Mouse (Mus musculus) embryonic facial prominence, embryonic 12.5 days (tissue): ENCODE data around the gene Rpa1. TPM values are rescaled to one million over a fixed set of nuclear protein-coding genes. Genes with fewer than 3 reads are reported as not detected.
"Not testable (repeated sequence)": the region's sequence is repeated elsewhere in the genome, so short reads cannot be mapped to it uniquely, and the experiment has no call there.

Source experiments
- ATAC-seq: fragments of 200-750 bp; cut with Nextera tagmentation; 2 replicates; pipeline ENCODE4 v1.8.0; 2017; ENCODE audit not compliant: insufficient number of reproducible peaks, insufficient read depth, low FRiP score, low TSS enrichment
- H3K27ac ChIP-seq: fragments of 300-500 bp; sonication (generic); 2 replicates; pipeline ENCODE4 v1.5.1; 2016; ENCODE audit warnings: mild to moderate bottlenecking
- H3K27me3 ChIP-seq: fragments of 300-500 bp; sonication (generic); 2 replicates; pipeline ENCODE4 v1.6.1; 2016; ENCODE audit warnings: mild to moderate bottlenecking, moderate library complexity
- H3K36me3 ChIP-seq: fragments of 300-500 bp; sonication (generic); 2 replicates; pipeline ENCODE4 v1.6.1; 2016; ENCODE audit warnings: mild to moderate bottlenecking
- H3K4me1 ChIP-seq: fragments of 300-500 bp; sonication (generic); 2 replicates; pipeline ENCODE4 v1.6.1; 2016
- H3K4me2 ChIP-seq: fragments of 300-500 bp; sonication (generic); replicated peaks from 2 replicates; pipeline ENCODE4 v1.6.1; 2016; ENCODE audit warnings: mild to moderate bottlenecking, moderate library complexity
- H3K4me3 ChIP-seq: fragments of 300-500 bp; sonication (generic); 2 replicates; pipeline ENCODE4 v1.5.1; 2016; ENCODE audit warnings: mild to moderate bottlenecking
- H3K9ac ChIP-seq: fragments of 300-500 bp; sonication (generic); 2 replicates; pipeline ENCODE4 v1.6.1; 2016; ENCODE audit warnings: mild to moderate bottlenecking, moderate library complexity
- H3K9me3 ChIP-seq: fragments of 300-500 bp; sonication (generic); 2 replicates; pipeline ENCODE4 v1.6.1; 2016; ENCODE audit warnings: mild to moderate bottlenecking, moderate library complexity
- WGBS: fragments of 180-500 bp; shearing (Covaris S2); methylation state at CpG from one replicate; pipeline ENCODE4 v1.1.7; 2016; 5-methylcytosine and 5-hydroxymethylcytosine counted together
- polyA plus RNA-seq: library from polyadenylated mRNA; unstranded; fragments of >200 nt; fragmentation: Nextera tagmentation; extraction: Ambion mirVana; gene quantifications from 2 replicates; pipeline ENCODE4 v1.2.1, GENCODE M21; 2016

The Rpa1 gene
- polyA plus RNA-seq, 1 experiment from 2014 or later: 138 TPM

- 0 out of 2 replicates have a peak, but pooled peaks cover 14% of the 10 kb centered on the region for H3K4me1 ChIP-seq
- 86% methylated on average over 5 of the region's 5 CpGs for WGBS
Observed at GRCm38 (mm10) chr11:75295534-75295933, 52.6 kb downstream of the Rpa1 start.

GRCm38 (mm10) chr11:75294862-75295261 lies 53.3 kb downstream of the Rpa1 start:
- no peaks in the 10 kb centered on the region for H3K9me3 ChIP-seq
- H3K9ac ChIP-seq: no peak overlapping the region
- 73% methylated on average over 9 of the region's 9 CpGs for WGBS
- H3K4me1 ChIP-seq: 0 out of 2 replicates have a peak, but pooled peaks cover 14% of the 10 kb centered on the region
- peaks cover 31% of the 10 kb centered on the region for H3K27me3 ChIP-seq
- ATAC-seq: no peak
- no peak overlapping the region for H3K27ac ChIP-seq
- H3K4me2 ChIP-seq: no peak overlapping the region
- H3K36me3 ChIP-seq: peaks cover 9% of the 10 kb centered on the region
- H3K4me3 ChIP-seq: no peak overlapping the region

More at GRCm38 (mm10) chr11:75295534-75295933, 52.6 kb downstream of the Rpa1 start:
- not testable (repeated sequence) for H3K4me2 ChIP-seq, H3K4me3 ChIP-seq, H3K9ac ChIP-seq, H3K27ac ChIP-seq, H3K9me3 ChIP-seq, ATAC-seq
- H3K36me3 ChIP-seq: peaks cover 13% of the 10 kb centered on the region
- peaks cover 31% of the 10 kb centered on the region for H3K27me3 ChIP-seq

- H3K4me1 ChIP-seq: 0 out of 2 replicates have a peak, but pooled peaks cover 14% of the 10 kb centered on the region
- H3K9ac ChIP-seq: no peak overlapping the region
- no peak for ATAC-seq
- no peak overlapping the region for H3K27ac ChIP-seq
- H3K4me3 ChIP-seq: no peak overlapping the region
- no peaks in the 10 kb centered on the region for H3K36me3 ChIP-seq
- WGBS: 52% methylated on average over 21 of the region's 21 CpGs
- H3K9me3 ChIP-seq: no peaks in the 10 kb centered on the region
- peaks cover 31% of the 10 kb centered on the region for H3K27me3 ChIP-seq
- H3K4me2 ChIP-seq: no peak overlapping the region
Observed at GRCm38 (mm10) chr11:75293852-75294361, 54.2 kb downstream of the Rpa1 start.

- H3K4me2 ChIP-seq: no peak overlapping the region
- H3K27me3 ChIP-seq: peaks cover 31% of the 10 kb centered on the region
- 79% methylated on average over 7 of the region's 7 CpGs for WGBS
- H3K36me3 ChIP-seq: no peaks in the 10 kb centered on the region
- H3K4me1 ChIP-seq: peaks cover 9% of the 10 kb centered on the region; the same call in 1 of the 2 replicates
- H3K9ac ChIP-seq: no peak overlapping the region
- no peaks in the 10 kb centered on the region for H3K9me3 ChIP-seq
- ATAC-seq: no peak
- no peak overlapping the region for H3K4me3 ChIP-seq
- no peak overlapping the region for H3K27ac ChIP-seq
Observed at GRCm38 (mm10) chr11:75292281-75292680, 55.8 kb downstream of the Rpa1 start.

- H3K4me2 ChIP-seq: peak overlapping the region; percentile 29; the same call in 1 of the 2 replicates
- no peak overlapping the region for H3K9ac ChIP-seq
- no peak overlapping the region for H3K4me3 ChIP-seq
- H3K27me3 ChIP-seq: peaks cover 31% of the 10 kb centered on the region
- no peaks in the 10 kb centered on the region for H3K9me3 ChIP-seq
- H3K27ac ChIP-seq: no peak overlapping the region
- ATAC-seq: no peak
- 21% methylated on average over 25 of the region's 25 CpGs for WGBS
- peaks cover 9% of the 10 kb centered on the region; the same call in 1 of the 2 replicates for H3K4me1 ChIP-seq
- H3K36me3 ChIP-seq: no peaks in the 10 kb centered on the region
Observed at GRCm38 (mm10) chr11:75291389-75292215, 56.5 kb downstream of the Rpa1 start.

- Histone ChIP-seq H3K27me3 (peaks cover 31% of the 10 kb centered on the region), H3K27ac (no peak overlapping the region), H3K4me3 (no peak overlapping the region), H3K4me1 (peaks cover 9% of the 10 kb centered on the region; the same call in 1 of the 2 replicates), H3K9me3 (no peaks in the 10 kb centered on the region), H3K9ac (no peak overlapping the region), H3K36me3 (no peaks in the 10 kb centered on the region), H3K4me2 (peak overlapping the region; percentile 29; the same call in 1 of the 2 replicates)
- 17% methylated on average over 6 of the region's 6 CpGs for WGBS
- ATAC-seq: no peak; the same call in 1 of the 2 replicates
Observed at GRCm38 (mm10) chr11:75290566-75291271, 57.4 kb downstream of the Rpa1 start.

- Histone ChIP-seq H3K9me3 (no peaks in the 10 kb centered on the region), H3K9ac (no peak overlapping the region), H3K4me3 (no peak overlapping the region), H3K4me2 (no peak overlapping the region), H3K27ac (no peak overlapping the region), H3K4me1 (peaks cover 9% of the 10 kb centered on the region; the same call in 1 of the 2 replicates), H3K27me3 (peaks cover 35% of the 10 kb centered on the region), H3K36me3 (no peaks in the 10 kb centered on the region)
- ATAC-seq: no peak
- WGBS: 61% methylated on average over 2 of the region's 2 CpGs
Observed at GRCm38 (mm10) chr11:75289120-75289519, 59.0 kb downstream of the Rpa1 start.

GRCm38 (mm10) chr11:75288517-75288916 lies 59.6 kb downstream of the Rpa1 start:
- Histone ChIP-seq H3K4me1 (peaks cover 9% of the 10 kb centered on the region; the same call in 1 of the 2 replicates), H3K36me3 (no peaks in the 10 kb centered on the region), H3K4me2 (no peak overlapping the region), H3K9me3 (no peaks in the 10 kb centered on the region), H3K4me3 (no peak overlapping the region), H3K9ac (no peak overlapping the region), H3K27ac (no peak overlapping the region), H3K27me3 (peaks cover 33% of the 10 kb centered on the region)
- WGBS: 86% methylated on average over 8 of the region's 8 CpGs
- ATAC-seq: no peak

GRCm38 (mm10) chr11:75287940-75288339 lies 60.2 kb downstream of the Rpa1 start:
- H3K27me3 ChIP-seq: peaks cover 33% of the 10 kb centered on the region
- no peak overlapping the region for H3K4me2 ChIP-seq
- no peaks in the 10 kb centered on the region for H3K36me3 ChIP-seq
- no peak overlapping the region for H3K9ac ChIP-seq
- no peak overlapping the region for H3K4me3 ChIP-seq
- no peak; the same call in 1 of the 2 replicates for ATAC-seq
- H3K9me3 ChIP-seq: no peaks in the 10 kb centered on the region
- peaks cover 9% of the 10 kb centered on the region for H3K4me1 ChIP-seq
- WGBS: 60% methylated on average over 10 of the region's 10 CpGs
- H3K27ac ChIP-seq: no peak overlapping the region

GRCm38 (mm10) chr11:75286868-75287267 lies 61.3 kb downstream of the Rpa1 start:
- H3K9me3 ChIP-seq: no peaks in the 10 kb centered on the region
- H3K4me2 ChIP-seq: no peak overlapping the region
- 88% methylated on average over 4 of the region's 4 CpGs for WGBS
- peaks cover 33% of the 10 kb centered on the region for H3K27me3 ChIP-seq
- H3K36me3 ChIP-seq: no peaks in the 10 kb centered on the region
- no peak overlapping the region for H3K4me3 ChIP-seq
- no peak overlapping the region for H3K27ac ChIP-seq
- H3K9ac ChIP-seq: no peak overlapping the region
- no peak for ATAC-seq
- peaks cover 20% of the 10 kb centered on the region for H3K4me1 ChIP-seq

GRCm38 (mm10) chr11:75285893-75286467 lies 62.1 kb downstream of the Rpa1 start:
- H3K4me1 ChIP-seq: peaks cover 20% of the 10 kb centered on the region
- no peak overlapping the region for H3K4me2 ChIP-seq
- no peak overlapping the region for H3K9ac ChIP-seq
- no peak for ATAC-seq
- no peak overlapping the region for H3K27ac ChIP-seq
- no peaks in the 10 kb centered on the region for H3K9me3 ChIP-seq
- peaks cover 33% of the 10 kb centered on the region for H3K27me3 ChIP-seq
- no peak overlapping the region for H3K4me3 ChIP-seq
- H3K36me3 ChIP-seq: no peaks in the 10 kb centered on the region
- WGBS: 36% methylated on average over 4 of the region's 4 CpGs
